Mouse (Mus musculus) kidney, adult 18-20 months (tissue): ENCODE measurements around the gene Tbc1d19.
A peak's percentile ranks its signal among the peaks of the same experiment; 100 is the strongest.

ENCODE experiments used
- DNase-seq: peaks from one replicate; pipeline ENCODE4 v3.0.0; 2021

Gene Tbc1d19

DNA sequence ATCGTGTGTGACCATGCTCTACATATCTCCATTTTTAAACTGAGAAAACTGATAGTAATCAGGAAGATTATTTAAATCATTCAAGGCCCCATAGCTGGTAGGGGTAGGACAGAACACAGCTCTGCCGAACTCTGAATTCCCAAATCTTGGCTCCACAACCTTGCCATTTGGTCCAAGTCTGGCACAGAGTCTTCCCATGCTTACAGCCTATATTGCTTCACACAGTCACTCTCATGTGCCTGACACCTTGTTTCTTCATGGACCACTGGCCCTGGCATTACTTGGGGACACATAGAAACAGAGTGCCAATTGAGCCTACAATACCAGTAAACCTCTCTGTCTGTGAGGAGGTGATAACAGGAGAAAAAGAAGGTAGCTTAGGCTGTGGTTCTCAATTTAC lies 111.0 kb downstream of the Tbc1d19 start:
- DNase-seq = no peak

DNA sequence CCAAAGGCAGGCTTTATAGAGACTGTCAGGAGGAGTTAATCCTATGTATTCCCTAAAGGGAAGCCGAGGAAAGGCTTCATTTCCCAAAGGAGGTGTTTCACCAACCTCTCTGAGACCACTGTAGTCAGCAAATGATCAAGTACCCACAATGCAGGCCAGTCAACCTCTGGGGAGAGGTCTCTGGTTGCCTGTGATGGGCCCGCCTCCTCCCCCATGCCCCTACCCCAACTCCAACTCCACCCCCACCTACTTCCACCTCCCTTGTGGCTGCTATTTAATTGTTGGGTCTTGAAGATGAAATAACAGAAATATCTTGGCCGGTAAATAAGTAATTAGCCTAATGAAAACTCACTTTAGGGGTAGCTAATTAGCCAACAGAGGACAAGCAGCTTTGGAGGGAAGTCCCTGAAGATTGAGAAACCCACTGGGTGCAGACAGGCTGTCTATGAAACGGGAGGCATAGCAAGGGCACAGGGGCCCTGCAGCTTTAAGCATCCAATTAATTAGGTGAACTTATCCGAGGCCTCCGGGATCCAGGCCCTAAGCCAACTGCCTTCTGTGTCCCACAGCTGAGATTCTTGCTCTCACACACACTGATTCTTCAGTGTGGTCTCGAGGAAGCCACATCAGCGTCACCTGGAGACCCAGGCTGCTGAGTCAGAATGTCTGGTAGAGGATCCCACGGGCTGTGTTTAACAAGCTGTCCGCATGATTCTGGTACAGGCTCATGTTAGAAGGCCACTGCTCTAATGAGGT lies 112.9 kb downstream of the Tbc1d19 start:
- DNase-seq = no peak

DNA sequence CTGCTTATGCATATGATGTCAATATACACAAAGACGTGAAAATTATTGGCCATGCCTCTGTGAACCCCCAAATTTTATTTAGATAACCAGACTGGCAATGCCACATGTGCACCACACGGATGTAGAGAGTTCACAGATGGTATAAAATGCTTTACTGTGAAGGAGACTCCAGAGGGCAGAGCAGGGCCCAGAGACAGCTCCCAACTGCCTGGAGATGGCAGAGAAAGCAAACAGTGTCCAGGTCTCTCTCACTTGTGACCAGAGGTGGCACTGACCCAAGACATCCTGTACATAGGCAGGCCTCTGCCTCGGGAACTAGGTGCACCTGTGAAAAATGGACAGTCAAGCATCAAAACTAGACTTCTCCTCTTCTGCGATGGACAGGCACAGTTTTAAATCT lies 114.6 kb downstream of the Tbc1d19 start:
- DNase-seq = no peak

DNA sequence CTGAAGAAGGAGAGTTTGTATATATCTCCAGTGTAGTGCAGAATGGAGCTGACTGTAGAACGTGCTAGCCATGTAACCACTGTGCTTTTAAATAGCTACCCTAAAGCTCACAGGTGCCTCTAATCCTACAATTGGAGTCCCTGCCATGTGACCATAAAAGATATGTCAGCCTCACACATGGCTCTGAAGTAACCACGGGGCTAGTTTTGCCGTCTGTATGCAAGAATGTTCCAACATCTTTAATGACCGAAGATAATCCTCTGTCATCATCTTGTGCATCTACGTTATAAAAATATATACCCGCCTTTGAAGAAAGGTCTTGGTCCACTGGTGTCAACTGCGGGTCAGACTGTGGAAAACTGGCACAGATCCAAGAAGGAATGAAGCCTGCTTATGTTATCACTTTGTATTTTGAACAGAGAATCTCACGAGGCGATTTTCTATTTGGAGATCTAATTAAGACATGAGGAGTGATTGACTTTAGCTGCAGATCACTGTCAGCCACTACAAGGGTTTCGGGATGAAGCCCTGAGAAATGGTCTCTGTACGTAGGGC lies 117.0 kb downstream of the Tbc1d19 start:
- DNase-seq = no peak

DNA sequence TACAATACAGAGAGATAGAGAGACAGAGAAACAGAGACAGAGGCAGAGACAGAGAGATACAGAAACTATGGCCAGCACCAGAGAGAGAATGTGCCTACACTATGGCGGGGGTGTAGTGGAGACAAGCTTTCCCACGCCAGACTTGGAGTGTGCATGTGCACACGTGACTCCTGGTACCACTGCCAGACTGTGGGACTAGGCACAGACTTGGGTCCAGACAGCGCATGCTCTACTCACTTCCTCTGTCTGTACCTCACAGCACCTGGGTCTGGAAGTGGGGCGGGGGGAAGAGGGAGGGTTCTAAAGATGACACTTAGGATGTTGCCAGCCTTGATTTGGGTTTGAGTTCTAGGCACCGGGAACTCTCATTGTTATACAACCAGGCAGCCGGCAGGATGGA lies 118.5 kb downstream of the Tbc1d19 start:
- DNase-seq = no peak

DNA sequence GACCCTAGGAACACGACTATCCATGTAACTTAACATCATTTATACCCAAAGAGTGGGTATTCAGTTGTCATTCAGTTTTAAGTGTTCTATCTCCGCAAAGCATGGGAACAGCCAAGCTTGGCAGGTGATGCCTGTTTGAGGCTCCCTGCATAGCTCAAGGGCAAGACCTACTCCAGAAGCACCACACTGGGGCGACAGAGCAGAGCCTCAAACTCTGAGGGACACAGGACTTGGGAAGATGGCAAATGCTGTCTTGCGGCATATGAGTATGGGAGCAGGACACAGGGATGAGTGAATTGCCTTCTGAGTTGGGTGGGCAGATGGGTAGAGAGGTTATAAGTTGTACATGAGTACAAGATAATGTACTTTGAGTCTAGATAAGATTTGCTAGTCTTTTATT lies 119.1 kb downstream of the Tbc1d19 start:
- DNase-seq = no peak

DNA sequence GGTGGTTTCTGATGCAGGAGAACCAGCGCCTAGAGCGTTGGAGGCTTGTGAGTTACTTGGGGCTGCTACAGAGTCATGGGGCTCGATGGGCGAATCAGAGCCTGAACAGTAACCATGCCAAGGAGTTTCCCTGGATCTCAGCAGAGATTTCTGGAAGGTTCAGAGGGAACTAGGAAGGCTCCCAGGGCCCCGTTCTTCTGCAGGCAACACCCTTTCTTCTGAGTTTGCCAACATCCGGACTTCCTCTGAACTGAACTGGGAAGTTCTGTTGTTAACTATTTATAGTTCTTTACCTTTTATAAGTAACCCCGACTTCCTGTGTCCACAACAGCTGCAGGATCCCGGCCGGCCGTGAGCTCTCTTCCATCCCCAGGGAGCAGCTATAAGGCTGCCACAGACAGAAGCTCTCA lies 119.8 kb downstream of the Tbc1d19 start:
- peak; percentile 27 for DNase-seq

DNA sequence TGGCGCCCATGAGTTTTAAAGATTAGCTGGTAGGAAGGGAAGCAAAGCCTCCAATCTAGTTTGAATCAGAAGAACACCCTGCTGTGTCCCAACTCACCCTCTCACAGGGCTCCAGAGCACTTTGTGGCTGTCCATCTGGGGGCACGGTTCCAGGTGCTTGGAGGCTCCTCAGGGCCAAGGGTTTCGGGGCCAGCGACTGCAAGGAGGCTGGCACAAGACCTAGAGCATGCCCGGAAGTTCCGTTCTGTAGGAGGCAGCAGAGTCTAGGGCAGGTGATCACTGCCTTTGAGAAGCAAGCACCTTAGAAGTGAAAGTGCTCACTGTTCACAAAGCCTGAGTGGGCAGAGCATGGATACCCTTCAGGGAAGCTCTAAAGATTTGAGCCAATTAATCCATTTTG lies 120.4 kb downstream of the Tbc1d19 start:
- no peak for DNase-seq

DNA sequence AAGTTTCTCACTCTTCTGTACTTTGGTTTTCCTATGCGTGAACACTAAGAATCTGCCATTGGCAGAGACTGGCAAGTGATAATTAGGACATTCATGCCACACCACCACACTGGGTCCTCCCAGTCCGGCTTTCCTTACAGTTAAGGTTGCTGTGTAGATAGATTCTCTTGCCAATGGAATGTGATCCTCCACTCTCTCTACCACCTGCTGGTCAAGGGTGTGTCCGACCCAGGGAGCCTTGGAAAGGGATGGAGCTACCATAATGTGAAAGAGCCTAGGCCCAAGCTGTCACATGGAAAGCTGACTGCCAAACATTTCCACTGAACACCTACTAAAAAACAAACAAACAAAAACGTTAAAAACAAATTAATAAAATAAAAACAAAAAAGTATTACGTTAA lies 121.6 kb downstream of the Tbc1d19 start:
- no peak for DNase-seq

DNA sequence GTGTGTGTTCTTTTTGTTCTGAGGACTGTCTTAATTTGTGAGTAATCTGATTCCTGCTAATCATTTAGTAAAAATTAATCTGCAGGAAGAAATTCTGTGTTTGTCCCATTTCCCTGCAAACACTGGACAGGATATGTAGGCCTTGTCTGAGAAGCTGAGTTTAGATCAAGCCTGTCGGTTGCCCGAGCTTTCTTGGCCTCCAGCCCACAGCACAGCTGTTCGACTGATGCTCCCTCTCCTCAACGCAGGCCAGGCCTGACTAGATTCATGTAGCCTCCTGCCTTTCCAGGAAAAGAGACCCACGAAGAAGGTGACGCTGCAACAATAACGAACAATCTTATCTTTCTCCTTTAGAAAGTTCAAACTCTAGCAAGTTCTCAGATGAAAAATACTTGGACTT lies 124.2 kb downstream of the Tbc1d19 start:
- peak; percentile 57 for DNase-seq

DNA sequence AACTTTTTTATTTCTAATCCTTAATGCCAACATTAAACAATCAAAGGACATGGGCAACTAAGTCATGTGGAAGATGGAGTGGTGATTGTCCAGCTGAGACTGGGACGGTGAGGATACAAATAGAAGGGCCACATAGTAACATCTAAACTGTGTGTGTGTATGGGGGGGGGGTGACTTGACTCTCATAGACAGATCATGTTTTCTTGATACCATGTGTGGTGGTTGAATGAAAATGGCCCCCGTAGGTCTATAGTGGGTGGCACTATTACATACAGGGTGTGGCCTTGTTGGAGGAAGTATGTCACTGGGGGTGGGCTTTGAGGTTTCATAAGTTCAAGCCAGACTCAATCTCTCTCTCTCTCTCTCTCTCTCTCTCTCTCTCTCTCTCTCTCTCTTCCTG lies 124.6 kb downstream of the Tbc1d19 start:
- DNase-seq = no peak

DNA sequence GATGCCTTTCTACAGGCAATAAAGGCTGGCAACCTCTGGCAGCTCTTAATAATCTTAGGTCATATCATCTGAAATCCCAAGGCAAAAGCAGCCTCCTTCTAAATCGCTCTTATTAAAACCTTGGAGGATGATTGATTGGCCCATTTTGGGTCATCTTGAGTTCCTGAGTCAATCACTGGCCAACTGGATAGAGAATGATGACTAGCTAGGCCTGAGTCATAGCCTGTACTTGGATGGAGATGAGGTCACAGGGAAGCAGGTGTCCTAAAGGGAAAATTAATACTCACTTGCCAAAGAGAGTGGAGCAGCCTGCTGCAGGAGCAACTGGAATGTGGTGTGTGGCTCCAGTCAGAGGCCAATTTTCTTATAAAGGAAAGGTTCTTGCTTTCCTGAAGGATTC lies 125.4 kb downstream of the Tbc1d19 start:
- DNase-seq = no peak

DNA sequence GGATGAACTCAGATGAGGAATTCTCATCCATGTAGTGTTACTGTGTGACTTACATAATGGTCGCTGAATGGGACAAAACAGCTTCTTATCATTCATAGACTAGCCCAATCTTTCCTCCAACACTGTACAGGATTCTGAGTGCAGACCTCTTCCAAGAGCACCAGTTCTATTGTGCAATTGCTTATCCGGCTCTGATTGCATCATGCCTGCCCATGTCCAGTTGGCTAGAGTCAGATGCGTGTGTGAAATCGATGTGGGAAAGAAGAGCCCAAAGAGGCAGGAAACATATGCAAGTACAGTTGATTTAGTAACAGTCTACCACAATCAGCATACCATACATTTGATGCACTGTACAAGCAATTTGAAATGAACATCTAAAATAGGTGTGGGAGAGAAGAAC lies 127.8 kb downstream of the Tbc1d19 start:
- no peak for DNase-seq

DNA sequence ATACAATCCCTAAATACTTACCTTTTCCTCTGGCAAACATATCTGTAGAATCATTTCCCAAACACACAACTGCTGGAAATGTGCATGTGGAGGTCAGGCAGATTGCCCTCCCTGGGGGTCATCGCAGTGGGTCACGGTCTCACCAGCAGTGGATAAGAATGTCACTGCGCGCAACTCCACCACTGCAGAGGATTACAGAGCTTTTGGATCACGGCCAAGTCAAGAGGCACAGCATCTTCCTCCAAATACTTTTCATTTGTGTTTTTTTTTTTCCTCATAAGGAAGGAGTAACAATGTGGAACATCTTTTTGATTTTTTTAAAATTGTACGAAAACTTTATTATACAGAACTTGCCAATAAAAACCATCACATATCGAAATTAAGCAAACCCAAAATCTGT lies 129.6 kb downstream of the Tbc1d19 start:
- DNase-seq = no peak

DNA sequence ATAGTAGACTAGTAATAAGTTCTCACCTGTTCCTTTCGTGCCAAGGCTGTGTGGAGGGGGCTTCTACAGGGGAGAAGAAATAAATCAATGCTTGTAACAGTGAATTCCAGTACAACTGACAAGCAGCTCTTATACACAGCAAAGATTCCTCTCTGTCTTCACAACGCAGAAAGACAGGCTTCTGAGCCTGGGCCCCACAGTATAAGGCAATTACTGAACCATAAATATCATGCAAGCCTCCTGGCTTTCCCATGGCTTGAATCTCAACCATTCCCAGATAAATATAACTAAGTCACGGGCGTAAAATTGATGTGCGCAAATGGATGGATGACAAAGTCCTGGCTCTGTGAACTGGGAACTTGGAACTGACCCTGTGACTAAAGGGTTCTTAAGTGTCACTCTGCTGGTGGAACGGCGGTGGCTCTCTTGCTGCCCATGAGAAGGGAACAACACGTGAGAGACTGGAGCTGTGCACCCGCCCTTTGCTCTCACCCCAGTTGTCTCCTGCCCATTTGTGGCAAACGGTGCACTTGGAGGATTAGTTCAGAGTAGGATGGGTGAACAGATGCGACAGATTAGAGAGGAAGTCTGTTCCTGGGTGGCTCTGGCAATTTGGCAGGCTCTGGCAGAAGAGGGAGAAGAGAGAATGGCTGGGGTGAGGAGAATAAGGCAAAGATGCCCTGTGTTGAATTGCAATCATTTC lies 132.1 kb downstream of the Tbc1d19 start:
- no peak for DNase-seq

DNA sequence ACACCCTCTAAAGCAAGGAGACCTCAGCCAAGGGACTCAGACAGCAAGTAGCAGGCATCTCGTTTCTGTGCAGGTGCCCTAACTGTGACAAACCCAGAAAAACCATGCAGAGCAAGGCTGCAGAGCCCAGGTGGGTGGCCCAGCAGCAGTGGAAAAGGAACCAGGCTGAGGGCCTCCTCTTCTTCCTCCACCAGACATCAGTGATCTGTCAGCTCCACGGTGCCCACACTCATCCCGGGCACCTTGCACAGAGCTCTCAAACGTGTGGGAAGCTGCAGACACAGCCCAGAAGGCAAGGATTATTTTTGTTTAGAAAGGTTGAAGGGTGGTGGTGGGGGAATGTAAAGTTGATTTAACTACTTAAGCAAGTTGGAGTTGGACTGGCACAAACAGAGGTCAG lies 132.9 kb downstream of the Tbc1d19 start:
- no peak for DNase-seq

DNA sequence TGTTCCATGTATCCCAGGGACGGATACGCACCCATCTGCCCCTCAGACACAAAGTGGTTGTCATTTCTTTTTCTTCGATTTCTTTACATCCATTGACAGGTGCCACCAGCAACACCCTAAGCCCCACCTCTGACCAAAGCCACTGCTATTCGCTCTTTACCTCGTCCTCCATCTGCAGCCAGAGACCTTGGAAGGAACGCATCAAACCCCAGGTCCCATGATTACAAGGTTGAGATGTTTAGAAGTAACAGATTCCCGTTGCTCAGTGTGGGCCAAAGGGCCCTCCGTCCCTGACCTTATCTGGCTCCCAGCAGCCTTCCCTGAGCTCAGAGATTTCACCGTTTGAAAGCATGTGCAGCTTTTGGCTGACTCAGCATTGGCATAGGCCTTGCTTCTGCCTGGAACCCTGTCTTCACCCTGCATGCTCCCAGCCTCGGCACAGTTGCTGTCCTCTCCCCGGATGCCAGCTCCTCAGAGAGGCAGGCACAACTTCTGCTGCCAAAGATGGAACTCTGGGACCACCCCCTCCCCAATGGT lies 134.0 kb downstream of the Tbc1d19 start:
- DNase-seq = no peak

DNA sequence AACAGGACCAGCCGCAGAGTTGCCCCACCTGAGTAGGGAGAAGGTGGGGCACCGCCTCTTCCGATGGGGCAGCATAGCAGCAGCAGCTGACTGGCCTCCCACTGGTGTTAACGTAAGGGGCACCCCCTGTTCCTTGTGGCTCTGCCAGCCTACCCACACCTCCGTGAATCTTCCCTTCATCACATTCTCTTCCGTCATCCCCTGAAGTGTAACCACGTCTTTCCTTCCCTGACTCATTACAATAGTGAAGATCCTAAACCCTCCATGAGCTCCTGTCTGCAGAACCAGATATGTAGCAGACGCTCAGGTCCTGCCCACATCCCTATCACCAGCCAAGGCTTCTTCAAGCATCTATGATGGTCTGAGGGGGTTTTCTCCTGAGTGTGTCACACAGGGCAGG lies 137.3 kb downstream of the Tbc1d19 start:
- no peak for DNase-seq

DNA sequence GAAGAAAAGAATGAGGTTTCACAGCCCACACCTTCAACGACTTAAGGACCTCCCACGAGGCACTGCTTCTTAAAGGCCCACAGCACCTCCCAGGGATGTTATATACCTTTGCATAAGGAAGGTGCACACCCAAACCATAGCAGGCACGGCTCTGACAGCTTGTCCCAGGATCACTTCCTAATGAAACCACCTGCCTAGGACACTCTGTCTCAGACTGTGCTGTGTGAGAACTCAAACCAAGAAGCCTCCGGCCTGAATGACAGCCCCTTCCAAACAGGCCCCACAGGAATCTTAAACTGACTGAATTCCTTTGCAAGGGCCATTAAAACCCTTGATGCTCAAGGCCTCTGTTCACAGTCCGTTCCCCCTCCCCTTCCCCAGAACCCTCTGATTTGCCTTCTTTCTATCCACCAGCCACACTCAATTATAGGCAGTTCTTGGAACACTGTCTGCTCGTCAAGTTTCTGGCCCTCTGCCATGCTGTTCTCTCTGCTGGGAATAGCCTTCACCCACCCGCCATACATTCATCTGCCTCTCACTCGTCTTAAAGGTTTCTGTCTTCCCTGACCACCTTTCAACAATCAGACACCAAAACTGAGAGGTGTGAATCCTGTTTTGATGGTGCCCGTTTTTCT lies 138.3 kb downstream of the Tbc1d19 start:
- no peak for DNase-seq

DNA sequence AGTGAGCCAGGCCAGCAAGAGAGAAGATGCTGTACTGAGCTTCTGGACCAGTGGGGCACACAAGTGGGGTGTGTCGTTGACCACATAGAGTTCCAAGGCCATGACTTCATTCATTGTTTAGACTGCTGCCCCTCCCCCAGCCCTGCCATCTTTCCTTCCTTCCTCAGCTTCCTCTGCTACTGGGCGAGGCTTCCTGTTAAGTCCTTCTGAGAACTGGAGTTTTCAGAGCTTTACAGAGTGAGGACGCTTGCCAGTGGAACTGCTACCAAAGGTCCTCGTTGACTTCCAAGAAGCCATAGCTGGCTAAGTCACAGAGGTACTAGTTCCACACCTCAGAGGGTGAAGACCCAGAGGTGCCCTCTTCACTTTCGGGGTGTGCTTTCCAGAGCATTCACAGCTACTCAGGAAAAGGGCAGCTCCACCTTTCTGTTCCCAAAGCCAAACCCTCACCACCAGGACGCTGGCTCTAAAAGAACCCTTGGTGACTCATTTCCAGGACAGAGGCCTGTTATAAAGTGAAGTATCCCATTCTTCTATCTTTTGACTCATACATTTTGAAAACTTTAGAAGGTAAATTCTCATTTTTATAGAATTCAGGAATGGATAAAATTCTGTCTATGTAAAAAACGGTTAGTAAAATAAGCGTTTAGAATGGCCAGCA lies 139.3 kb downstream of the Tbc1d19 start:
- DNase-seq = peak; percentile 76

DNA sequence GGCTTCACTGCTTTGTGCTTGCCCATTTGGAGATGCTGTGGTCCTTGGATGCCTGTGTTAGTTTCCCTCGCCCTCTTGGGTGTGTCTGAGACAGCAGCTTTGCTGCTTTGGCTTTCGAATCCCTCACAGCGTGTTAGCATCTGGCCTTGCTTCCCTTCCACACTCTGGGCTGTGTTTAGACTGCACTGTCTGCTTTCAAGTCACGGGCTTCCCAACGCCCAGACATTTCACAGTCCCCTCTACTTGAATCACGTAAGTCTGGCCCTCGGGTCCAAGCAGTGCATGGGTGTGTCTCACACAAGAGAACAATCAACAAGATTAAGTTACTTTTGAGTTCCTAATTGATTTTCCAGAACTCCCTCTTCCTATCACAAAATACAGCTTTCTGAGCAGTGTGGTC lies 140.8 kb downstream of the Tbc1d19 start:
- no peak for DNase-seq

DNA sequence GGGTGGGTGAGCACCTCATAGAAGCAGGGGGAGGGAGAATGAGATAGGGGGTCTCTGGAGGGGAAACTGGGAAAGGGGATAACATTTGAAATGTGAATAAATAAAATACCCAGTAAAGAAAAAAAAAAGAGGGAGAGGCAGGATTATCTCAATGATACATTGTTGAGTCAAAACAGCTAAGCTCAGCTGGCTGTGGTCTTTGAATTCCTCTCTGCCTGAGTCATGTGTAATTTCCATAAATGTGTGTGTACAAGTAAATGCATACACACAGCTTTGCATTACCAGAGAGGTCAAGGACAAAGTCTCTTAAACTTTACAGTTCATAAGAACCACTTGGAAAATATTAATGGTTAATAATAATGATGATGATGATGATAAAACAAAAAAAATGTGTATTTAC lies 143.8 kb downstream of the Tbc1d19 start:
- no peak for DNase-seq
